In genomic region chr6:98855958-98856357, GRCm38 (mm10) we compare ENCODE assay signal across 16 mouse cellular contexts.
"Had no signal": no experiment of that assay in that cellular context is flagged by ENCODE, and none has a peak within 500 bp of the region (broad histone marks: within the 10 kb centered on the region; RNA-seq: fewer than 3 reads in every experiment).

No protein-coding gene starts in this region.

- DNase-seq: retina, postnatal 1 day; right cerebral cortex, adult 18-20 months; right cerebral cortex, postnatal 14 days; right cerebral cortex, postnatal 25 days; right cerebral cortex, postnatal 4 days; spleen, adult 18-20 months; thymus, adult 18-20 months; thymus, adult 2 months; thymus, postnatal 14 days; thymus, postnatal 25 days; thymus, postnatal 36 days; thymus, postnatal 4 days had no signal

- H3K4me3 ChIP-seq: neural tube, embryonic 12.5 days; neural tube, embryonic 13.5 days; neural tube, embryonic 15.5 days; stomach, embryonic 15.5 days had no signal

- H3K27me3 ChIP-seq: neural tube, embryonic 12.5 days; neural tube, embryonic 13.5 days; neural tube, embryonic 15.5 days; stomach, embryonic 15.5 days had no signal

- H3K4me2 ChIP-seq: neural tube, embryonic 12.5 days; neural tube, embryonic 13.5 days; neural tube, embryonic 15.5 days; stomach, embryonic 15.5 days had no signal

- H3K36me3 ChIP-seq: neural tube, embryonic 12.5 days; neural tube, embryonic 13.5 days; neural tube, embryonic 15.5 days; stomach, embryonic 15.5 days had no signal
